Mouse (Mus musculus) liver, embryonic 16.5 days (tissue): ENCODE data around the gene Mettl16. TPM values are rescaled to one million over a fixed set of nuclear protein-coding genes. Genes with fewer than 3 reads are reported as not detected.

Source experiments
- ATAC-seq: fragments of 200-750 bp; cut with Nextera tagmentation; 2 replicates; pipeline ENCODE4 v1.8.0; 2017; ENCODE audit warnings: low read depth, mild to moderate bottlenecking, moderate number of reproducible peaks, moderate library complexity
- H3K27ac ChIP-seq: fragments of 300-500 bp; sonication (generic); 2 replicates; pipeline ENCODE4 v1.5.1; 2014; ENCODE audit warnings: mild to moderate bottlenecking, low read length
- H3K27me3 ChIP-seq: fragments of 300-500 bp; sonication (generic); 2 replicates; pipeline ENCODE4 v1.6.1; 2014; ENCODE audit warnings: low read depth, low read length, mixed read lengths; ENCODE audit not compliant: control insufficient read depth, insufficient read depth
- H3K36me3 ChIP-seq: fragments of 300-500 bp; sonication (generic); 2 replicates; pipeline ENCODE4 v1.6.1; 2014; ENCODE audit warnings: mild to moderate bottlenecking; ENCODE audit not compliant: control insufficient read depth, insufficient read depth
- H3K4me1 ChIP-seq: fragments of 300-500 bp; sonication (generic); 2 replicates; pipeline ENCODE4 v1.6.1; 2014; ENCODE audit warnings: low read depth, low read length, mixed read lengths; ENCODE audit not compliant: control insufficient read depth
- H3K4me2 ChIP-seq: fragments of 300-500 bp; sonication (generic); 2 replicates; pipeline ENCODE4 v1.6.1; 2014; ENCODE audit warnings: low read depth, low read length, mixed read lengths
- H3K4me3 ChIP-seq: fragments of 300-500 bp; sonication (generic); 2 replicates; pipeline ENCODE4 v1.5.1; 2014; ENCODE audit warnings: low read depth, mild to moderate bottlenecking, low read length
- H3K9ac ChIP-seq: fragments of 300-500 bp; sonication (generic); 2 replicates; pipeline ENCODE4 v1.6.1; 2014; ENCODE audit warnings: low read depth, low read length
- H3K9me3 ChIP-seq: fragments of 300-500 bp; sonication (generic); replicated peaks from 2 replicates; pipeline ENCODE4 v1.6.1; 2016; ENCODE audit warnings: low read length; ENCODE audit not compliant: control insufficient read depth
- WGBS: fragments of 180-500 bp; shearing (Covaris S2); extraction: QIAGEN DNeasy Blood & Tissue Kit; methylation state at CpG from one replicate; pipeline ENCODE4 v1.1.7; 2014; ENCODE audit not compliant: insufficient replicate concordance; 5-methylcytosine and 5-hydroxymethylcytosine counted together
- polyA plus RNA-seq: library from polyadenylated mRNA; unstranded; fragments of >200 nt; fragmentation: Nextera tagmentation; extraction: Ambion mirVana; gene quantifications from 2 replicates; pipeline ENCODE4 v1.2.1, GENCODE M21; 2015

The Mettl16 gene
- polyA plus RNA-seq, 1 experiment from 2014 or later: 15.5 TPM

DNA sequence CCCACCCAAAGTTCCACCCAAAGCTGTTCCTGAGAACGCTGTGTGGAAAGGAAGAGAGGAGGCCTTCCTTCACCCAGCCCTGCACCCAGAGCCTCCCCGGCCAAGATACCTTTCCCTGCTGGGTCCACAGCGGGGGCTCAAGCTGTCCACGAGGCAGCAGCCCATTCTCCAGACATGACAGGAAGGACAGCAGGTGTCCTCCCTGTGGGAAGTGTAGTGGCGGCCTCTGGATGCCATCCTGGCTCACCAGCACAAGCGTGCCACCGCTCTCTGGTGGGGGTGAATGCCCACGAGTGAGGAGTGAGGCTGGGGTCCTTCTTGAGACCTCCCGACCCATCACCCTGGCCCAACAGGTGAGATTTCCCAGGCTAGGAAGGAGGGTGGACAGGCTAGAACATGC is 94.6 kb downstream of the Mettl16 start:
- no peaks in the 10 kb centered on the region for H3K4me1 ChIP-seq
- H3K27me3 ChIP-seq: no peaks in the 10 kb centered on the region
- H3K4me2 ChIP-seq: no peak overlapping the region
- 73% methylated on average over 9 of the region's 9 CpGs for WGBS
- no peaks in the 10 kb centered on the region for H3K36me3 ChIP-seq
- ATAC-seq: no peak
- H3K9ac ChIP-seq: no peak overlapping the region
- no peaks in the 10 kb centered on the region for H3K9me3 ChIP-seq
- H3K27ac ChIP-seq: no peak overlapping the region
- H3K4me3 ChIP-seq: no peak overlapping the region

DNA sequence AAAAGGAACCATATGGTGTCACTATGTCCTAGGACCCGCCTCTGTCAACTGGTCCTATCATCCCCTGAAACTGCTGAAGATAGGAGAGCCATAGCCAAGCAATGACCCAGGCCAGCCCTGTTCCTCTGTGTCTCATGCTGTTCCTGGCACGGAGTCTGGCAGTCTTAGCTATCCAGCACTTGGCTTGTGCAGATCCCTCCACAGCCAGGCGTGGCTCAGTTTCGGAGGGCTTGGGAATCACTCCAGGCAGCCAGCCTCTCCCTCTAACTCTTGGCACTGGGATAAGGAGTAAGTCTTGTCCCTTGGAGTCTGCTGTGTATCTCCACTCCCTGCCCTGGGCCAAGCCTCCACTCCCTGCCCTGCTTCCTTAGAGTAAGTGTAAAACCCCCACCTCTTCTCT is 96.0 kb downstream of the Mettl16 start:
- Histone ChIP-seq H3K4me2 (no peak overlapping the region), H3K4me1 (no peaks in the 10 kb centered on the region), H3K27ac (no peak overlapping the region), H3K4me3 (no peak overlapping the region), H3K27me3 (no peaks in the 10 kb centered on the region), H3K36me3 (no peaks in the 10 kb centered on the region), H3K9ac (no peak overlapping the region), H3K9me3 (no peaks in the 10 kb centered on the region)
- 74% methylated on average over 4 of the region's 4 CpGs for WGBS
- ATAC-seq: no peak

DNA sequence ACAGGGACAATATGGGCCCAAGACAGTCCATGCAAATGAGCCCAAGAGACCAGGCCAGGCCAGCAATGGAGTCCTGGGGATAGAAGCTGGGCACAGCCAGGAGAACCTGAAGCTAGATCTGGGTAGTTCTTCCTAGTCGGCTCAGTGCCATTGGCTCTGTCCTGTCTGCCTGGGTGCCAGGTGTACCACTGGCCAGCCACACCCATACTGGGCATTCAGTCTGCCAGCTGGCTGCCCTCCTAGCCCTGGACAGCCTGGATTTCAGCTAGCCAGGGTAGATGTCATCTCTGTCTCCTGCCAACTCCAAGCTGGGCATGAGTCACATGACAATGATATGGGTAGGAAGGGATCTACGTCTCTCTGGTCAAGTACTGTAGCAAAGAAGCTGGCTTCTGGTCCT is 96.6 kb downstream of the Mettl16 start:
- Histone ChIP-seq H3K4me1 (no peaks in the 10 kb centered on the region), H3K27me3 (no peaks in the 10 kb centered on the region), H3K27ac (no peak overlapping the region), H3K9ac (no peak overlapping the region), H3K9me3 (no peaks in the 10 kb centered on the region), H3K4me2 (no peak overlapping the region), H3K36me3 (no peaks in the 10 kb centered on the region), H3K4me3 (no peak overlapping the region)
- 81% methylated on average over 2 of the region's 2 CpGs for whole genome bisulfite sequencing
- no peak for ATAC-seq

DNA sequence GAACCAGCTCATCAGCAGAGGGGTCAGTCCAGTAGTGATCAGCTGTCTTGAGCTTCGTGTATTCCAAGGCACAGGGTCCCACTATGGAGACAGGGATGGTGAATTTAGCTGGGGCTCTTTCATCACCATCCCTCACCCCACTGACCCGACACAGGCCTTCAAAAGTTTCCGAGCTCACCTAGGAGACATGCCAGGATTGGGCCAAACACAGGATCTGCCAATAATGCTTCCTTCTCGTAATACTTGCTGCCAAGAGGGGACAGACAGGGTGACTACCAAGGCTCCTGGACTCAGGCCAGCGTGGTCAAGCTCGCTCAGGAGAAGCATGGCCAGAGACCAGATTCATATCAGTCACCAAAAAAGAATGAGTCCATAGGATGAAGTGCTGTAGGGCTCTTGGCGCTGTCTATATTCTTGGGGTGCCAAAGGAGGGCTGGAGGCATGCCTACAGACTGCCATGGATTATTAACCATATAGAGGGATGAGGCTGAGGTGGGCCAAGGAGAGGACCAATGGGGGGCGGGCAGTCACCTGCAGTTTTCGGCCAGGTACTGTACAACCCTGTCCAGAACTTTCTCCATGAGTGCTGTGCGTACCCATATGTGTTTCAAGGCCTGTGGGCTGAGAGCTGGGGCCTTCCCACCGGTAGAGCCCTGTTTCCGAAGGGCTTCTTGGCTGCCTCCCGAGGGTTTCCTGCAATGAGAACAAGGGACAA is 97.6 kb downstream of the Mettl16 start:
- H3K4me2 ChIP-seq: no peak overlapping the region
- 74% methylated on average over 13 of the region's 13 CpGs for WGBS
- H3K36me3 ChIP-seq: no peaks in the 10 kb centered on the region
- no peak for ATAC-seq
- H3K4me3 ChIP-seq: no peak overlapping the region
- no peaks in the 10 kb centered on the region for H3K4me1 ChIP-seq
- no peak overlapping the region for H3K27ac ChIP-seq
- H3K27me3 ChIP-seq: no peaks in the 10 kb centered on the region
- H3K9me3 ChIP-seq: no peaks in the 10 kb centered on the region
- no peak overlapping the region for H3K9ac ChIP-seq

DNA sequence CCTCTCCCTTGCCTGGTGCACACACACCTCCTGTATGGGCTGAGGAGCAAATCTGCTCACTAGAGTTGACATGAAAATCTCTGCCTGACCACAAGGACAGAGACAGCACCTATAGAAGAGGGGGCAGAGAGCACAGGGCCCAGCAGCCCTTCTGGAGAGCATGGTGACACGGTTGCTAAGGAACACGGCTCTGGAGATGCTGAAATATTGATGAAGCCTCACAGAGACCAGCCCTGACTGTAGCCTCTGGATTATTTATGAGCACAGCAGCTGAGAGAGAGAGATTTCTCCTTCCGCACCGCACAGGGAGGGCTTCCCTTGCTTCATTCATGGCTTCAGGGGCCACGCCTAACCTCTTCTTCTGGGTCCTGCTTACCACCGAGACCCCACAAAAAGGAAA is 99.0 kb downstream of the Mettl16 start:
- no peak overlapping the region for H3K4me3 ChIP-seq

DNA sequence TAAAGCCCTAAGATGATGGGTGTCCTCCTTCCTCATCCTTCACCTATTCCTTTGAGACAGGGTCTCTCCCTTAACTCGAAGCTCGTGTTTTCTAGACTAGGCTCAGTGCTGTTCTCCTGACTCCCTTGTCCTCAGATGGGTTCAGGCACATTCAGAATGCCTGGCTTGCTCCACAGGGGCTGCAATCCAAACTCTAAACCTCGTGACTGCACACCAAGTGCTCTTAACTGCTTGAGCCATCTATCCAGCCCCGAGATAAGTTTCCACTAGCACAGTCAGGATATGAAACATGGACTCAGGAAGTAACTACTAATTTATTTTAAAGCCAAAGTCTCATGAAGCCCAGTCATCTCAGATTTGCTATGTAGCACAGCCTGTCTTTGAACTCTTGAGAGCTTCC is 99.9 kb downstream of the Mettl16 start:
- no peak overlapping the region for H3K4me3 ChIP-seq
- no peak for ATAC-seq
- 54% methylated on average over 4 of the region's 4 CpGs for WGBS
- H3K4me1 ChIP-seq: no peaks in the 10 kb centered on the region
- H3K9ac ChIP-seq: no peak overlapping the region
- H3K36me3 ChIP-seq: no peaks in the 10 kb centered on the region
- H3K27ac ChIP-seq: no peak overlapping the region
- H3K27me3 ChIP-seq: no peaks in the 10 kb centered on the region
- no peak overlapping the region for H3K4me2 ChIP-seq
- H3K9me3 ChIP-seq: no peaks in the 10 kb centered on the region

More for the DNA sequence above, 99.0 kb downstream of the Mettl16 start:
- H3K9me3 ChIP-seq: no peaks in the 10 kb centered on the region
- no peak for ATAC-seq
- no peaks in the 10 kb centered on the region for H3K4me1 ChIP-seq
- 73% methylated on average over 6 of the region's 6 CpGs for WGBS
- H3K9ac ChIP-seq: no peak overlapping the region
- no peaks in the 10 kb centered on the region for H3K36me3 ChIP-seq
- no peaks in the 10 kb centered on the region for H3K27me3 ChIP-seq
- H3K27ac ChIP-seq: no peak overlapping the region
- H3K4me2 ChIP-seq: no peak overlapping the region

DNA sequence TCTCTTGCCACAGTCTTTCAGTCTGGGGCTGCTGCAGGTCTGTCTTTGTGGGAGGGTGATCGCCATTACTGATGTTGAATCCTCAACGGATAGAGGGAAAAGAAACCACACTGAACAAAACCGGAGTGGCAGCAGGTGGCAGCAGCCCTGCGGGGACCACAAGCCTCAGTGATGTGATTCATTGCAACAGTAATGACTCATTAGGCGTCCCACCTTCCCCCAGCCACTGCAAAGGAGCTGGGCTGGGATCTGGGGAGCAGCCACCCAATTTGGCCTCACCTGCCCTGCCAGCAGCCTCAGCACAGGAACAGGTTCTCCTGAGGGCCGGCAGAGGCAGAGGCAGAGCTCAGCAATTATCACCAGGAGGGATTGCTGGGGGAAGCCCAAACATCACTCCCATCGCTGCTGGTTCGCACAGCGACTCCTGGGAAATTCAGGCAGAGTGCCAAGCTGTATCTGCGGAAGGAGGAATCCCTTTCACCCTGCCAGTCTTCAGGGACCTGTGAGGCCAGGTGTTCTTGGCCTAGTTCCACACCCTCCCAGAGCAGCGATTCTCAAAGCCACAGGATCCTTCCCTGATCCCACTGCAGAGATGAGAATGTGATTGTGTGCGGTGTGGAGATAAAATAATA is 100.5 kb downstream of the Mettl16 start:
- no peaks in the 10 kb centered on the region for H3K4me1 ChIP-seq
- 58% methylated on average over 12 of the region's 12 CpGs for WGBS
- H3K27me3 ChIP-seq: no peaks in the 10 kb centered on the region
- no peak overlapping the region for H3K4me2 ChIP-seq
- no peak overlapping the region for H3K9ac ChIP-seq
- no peak overlapping the region for H3K27ac ChIP-seq
- no peaks in the 10 kb centered on the region for H3K36me3 ChIP-seq
- ATAC-seq: no peak
- no peaks in the 10 kb centered on the region for H3K9me3 ChIP-seq
- no peak overlapping the region for H3K4me3 ChIP-seq

DNA sequence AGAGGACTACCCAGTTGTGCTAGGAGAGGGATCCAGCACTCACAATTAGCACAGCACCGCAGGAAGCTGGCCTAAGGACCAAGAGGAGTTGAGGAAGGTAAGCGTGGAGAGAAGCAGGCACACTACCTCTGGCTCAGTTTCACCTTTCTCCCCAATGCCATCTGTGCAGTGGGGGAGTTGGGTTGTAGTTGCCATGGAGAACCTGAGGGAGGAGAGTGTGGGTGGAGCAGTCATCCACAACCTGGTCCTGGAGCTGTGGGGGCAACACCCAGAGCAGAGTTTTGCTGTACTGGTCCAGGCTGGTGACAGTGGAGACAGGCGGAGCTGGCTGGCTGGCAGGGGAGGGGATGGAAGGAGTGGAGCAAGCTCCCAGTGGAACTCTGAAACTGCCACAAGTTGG is 104.0 kb downstream of the Mettl16 start:
- WGBS: 80% methylated on average over 3 of the region's 3 CpGs

DNA sequence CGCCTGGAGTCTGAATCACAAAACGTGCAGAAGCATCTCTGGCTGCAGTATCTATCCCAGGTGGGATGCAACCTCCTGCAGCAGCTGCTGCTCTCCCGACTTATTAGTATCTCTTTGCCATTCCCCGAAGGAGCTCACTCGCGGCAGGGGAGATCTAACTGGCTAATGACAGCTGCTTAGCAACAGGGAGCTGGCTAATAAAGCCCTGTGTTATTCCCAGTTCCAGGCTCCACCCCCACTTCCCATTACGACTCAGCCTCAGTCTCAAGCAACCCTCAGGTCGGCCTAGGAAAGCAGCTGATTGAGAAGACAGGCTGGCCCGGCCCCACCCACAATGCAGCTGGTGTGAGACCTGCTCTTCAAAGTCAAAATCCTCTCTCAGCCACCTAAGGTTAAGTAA is 106.2 kb downstream of the Mettl16 start:
- Histone ChIP-seq H3K4me3 (no peak overlapping the region), H3K9me3 (no peaks in the 10 kb centered on the region), H3K4me1 (peaks cover 2% of the 10 kb centered on the region; the same call in 1 of the 2 replicates), H3K9ac (no peak overlapping the region), H3K27me3 (no peaks in the 10 kb centered on the region), H3K27ac (no peak overlapping the region), H3K36me3 (no peaks in the 10 kb centered on the region), H3K4me2 (no peak overlapping the region)
- ATAC-seq: no peak
- 19% methylated on average over 9 of the region's 9 CpGs for WGBS

More for the DNA sequence above, 104.0 kb downstream of the Mettl16 start:
- Histone ChIP-seq H3K27me3 (no peaks in the 10 kb centered on the region), H3K36me3 (no peaks in the 10 kb centered on the region), H3K27ac (no peak overlapping the region), H3K4me3 (no peak overlapping the region), H3K4me1 (no peaks in the 10 kb centered on the region), H3K9me3 (no peaks in the 10 kb centered on the region), H3K9ac (no peak overlapping the region), H3K4me2 (no peak overlapping the region)
- ATAC-seq: no peak
